Mouse (Mus musculus) heart, adult 2 months (tissue): Measurements from ENCODE around the gene Lrrc27.

Source experiments
- EP300 ChIP-seq: fragments of 200-500 bp; IDR thresholded peaks from 2 replicates; pipeline ENCODE4 v1.6.1; 2011; ENCODE audit warnings: low read depth, low read length, control low read depth; ENCODE audit not compliant: insufficient read depth
- POLR2A ChIP-seq: fragments of 200-500 bp; IDR thresholded peaks from 2 replicates; pipeline ENCODE4 v1.6.1; 2011; ENCODE audit warnings: mild to moderate bottlenecking, low read depth, low read length, control low read depth; ENCODE audit not compliant: insufficient read depth

DNA sequence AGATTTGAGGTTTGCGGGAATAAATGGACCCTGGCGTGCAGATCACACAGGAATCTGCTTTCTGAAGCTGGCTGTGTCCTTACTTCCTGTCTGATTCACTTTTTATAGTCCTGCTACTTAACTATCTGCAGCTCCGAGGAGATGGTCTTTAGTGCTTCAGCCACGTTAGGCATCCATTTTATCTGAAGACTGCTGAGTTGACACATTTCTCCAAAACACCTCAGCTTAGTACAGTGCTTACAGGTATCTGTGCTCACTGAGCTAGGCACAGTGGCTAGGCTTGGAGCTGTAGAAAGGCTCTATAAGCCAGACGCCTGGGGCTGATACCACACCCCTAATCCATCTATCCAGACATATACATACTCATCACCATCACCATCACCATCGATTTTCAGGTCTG, 52.8 kb downstream of the Lrrc27 start:
- TF ChIP-seq POLR2A = no peak
- TF ChIP-seq EP300 = no peak
